Mouse (Mus musculus) adrenal gland, postnatal 36 days (tissue): Measurements from ENCODE around the gene Gm49336. TPM values are rescaled to one million over a fixed set of nuclear protein-coding genes. Genes with fewer than 3 reads are reported as not detected.

ENCODE experiments used
- DNase-seq, 2 experiments: peaks; one replicate each; pipeline ENCODE4 v3.0.0; 2021; ENCODE audit warnings: mixed read lengths in 1 of 2
- long read RNA-seq, 2 experiments: library from polyadenylated mRNA; stranded (forward); transcript quantifications; one replicate each; pipeline ENCODE4 v2.0.0; 2021; ENCODE audit warnings: borderline sequencing depth in 2 of 2
- total RNA-seq, 2 experiments: library from RNA; stranded (reverse); gene quantifications; 2 replicates each; pipeline ENCODE4 v1.2.3; 2021

Gene Gm49336
- 10 to 100 TPM; 35.7 to 47.4 TPM for total RNA-seq
- long read RNA-seq, experiment 1, transcript Gm49336-201 (15 exons, 3,913 nt): major isoform, 15 of 26 reads
- long read RNA-seq, experiment 1, partial matches to known transcripts: 1 of 26 reads
- long read RNA-seq, experiment 1, other reads (novel, unspliced or antisense): 10 of 26 reads
- long read RNA-seq, experiment 2, transcript Gm49336-201 (15 exons, 3,913 nt): major isoform, 5 of 7 reads
- long read RNA-seq, experiment 2, partial matches to known transcripts: 0 of 7 reads
- long read RNA-seq, experiment 2, other reads (novel, unspliced or antisense): 2 of 7 reads

DNA sequence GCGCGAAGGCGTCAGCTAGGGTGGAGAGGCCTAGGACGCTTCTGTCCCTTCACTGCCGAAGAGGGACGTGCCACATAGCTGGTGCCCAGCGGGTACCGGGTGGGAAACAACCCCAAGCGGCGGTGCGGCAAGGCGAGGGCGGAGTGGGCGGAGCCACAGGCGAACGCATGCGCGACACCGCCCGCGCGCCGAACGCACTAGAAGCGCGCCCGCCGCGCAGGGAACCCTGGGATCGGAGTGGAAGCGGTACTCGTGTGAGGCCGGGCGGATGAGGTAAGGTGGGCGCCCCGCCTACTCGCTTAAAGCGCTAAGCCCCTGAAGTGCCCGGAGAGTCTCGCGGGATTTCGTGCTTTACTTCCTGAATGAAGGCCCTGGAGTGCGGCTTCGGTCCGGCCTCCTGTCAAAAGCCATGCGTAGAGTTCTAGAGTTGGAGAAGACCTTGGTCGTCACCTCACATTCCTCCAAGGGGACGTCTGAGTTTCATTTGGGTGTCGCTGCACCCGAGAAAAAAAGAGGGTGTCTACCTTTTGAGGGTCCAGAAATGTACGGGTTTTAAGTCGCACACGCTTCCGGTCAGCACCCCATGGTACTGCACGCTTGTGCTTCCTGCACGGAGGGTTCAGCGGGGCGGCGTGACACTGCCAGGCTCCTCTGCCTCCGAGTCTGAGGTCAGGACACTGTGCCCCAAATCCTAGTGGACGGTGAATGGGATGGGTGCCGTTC, at the start of gene Gm49336, which contains the start of gene Nupl1:
TSS of gene Gm49336 (minus strand) at position 227 of the 723 bp plus-strand sequence.
TSS of gene Nupl1 (minus strand) at position 151 of the 723 bp plus-strand sequence.
- DNase-seq: peak; percentile 99

DNA sequence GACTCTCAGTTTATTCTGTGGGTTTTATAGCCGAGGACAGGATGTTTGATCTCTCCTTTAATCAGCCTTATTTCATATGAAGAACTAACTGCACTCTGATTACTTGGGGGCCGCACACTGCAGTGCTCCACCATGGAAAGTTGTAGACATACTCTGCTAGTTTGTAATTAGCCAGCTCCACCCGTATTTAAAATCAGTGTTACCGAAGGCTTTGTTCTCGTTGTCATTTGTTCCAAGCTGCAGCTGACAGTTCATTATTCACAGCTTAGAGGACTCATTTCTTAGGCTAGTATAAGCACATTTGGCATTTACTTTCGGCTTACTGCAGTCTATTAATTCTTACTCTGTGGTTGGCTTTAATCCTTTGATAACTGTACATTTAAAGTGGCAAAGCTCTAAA, 49.7 kb upstream of the Gm49336 start:
- DNase-seq: no peak

DNA sequence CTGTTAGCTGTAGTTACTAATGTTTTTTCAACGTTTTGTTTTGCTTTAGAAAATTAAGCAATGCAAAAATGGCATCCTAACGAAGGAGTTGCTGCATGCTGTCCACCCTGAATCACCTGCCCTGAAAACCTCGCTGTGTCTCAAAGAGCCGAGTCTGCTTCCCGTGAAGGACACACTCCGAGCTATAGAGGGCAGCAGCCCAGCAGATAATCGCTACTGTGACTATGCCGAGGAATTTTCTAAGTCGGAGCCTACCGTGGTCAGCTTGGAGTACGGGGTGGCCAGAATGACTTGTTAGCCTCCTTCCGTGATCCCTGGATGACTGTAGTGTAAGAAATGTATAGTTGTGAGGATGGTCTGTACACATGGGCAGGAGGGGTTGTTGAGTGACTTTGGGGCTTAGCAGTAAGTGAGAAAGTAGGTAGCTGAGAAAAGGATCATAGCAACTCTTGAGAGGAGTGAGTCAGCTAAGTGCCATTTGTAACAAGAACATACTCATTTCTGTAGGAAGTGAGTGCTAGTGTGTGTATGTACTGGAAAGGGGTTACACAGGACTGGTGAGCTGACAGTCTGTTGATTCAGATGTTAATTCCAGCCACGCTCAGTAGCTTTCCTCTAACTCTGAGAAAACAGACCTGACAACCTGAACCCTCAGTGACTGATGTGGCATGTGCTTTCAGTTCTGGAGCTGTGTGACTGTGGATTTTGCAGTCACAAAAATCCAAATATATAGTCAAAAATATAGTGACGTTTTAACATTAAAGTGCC, 49.1 kb upstream of the Gm49336 start:
- no peak for DNase-seq

DNA sequence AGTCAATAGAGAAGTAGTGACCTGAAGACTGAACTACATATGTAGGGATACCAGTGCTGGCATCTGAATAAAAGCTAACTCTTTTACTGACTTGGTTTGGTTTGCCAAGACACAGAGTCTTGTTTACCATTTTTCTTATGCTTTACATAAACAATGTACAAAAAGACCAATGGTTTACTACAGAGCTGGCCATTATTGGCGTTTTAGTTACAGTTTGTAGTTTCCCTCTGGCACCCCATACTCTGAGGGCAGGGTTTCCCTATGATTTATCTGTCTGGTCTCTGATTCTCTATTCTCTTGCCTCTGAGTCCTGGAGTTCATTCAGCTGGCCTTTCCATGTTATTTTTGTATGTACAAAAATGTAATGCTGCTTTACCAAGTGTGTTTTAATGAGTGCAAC, 44.2 kb upstream of the Gm49336 start:
- DNase-seq: no peak

DNA sequence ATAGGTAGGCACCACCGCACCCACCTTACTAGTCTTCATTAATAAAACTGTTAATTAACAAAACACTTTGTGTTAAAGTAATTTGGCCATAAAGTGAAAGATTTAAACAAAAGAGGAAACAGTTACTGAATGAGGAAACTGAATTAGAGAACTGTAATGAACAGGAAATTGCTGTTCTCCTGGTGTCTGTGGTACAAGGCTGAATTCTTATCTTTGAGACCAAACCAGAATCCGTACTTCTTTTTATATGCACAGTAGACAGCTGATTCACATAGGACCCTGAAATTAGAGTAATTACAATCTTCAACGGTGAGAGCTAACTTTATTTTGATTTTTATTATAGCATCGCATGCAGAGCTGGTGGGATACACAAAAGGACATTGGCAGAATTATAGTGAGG, 39.1 kb upstream of the Gm49336 start:
- DNase-seq: no peak

DNA sequence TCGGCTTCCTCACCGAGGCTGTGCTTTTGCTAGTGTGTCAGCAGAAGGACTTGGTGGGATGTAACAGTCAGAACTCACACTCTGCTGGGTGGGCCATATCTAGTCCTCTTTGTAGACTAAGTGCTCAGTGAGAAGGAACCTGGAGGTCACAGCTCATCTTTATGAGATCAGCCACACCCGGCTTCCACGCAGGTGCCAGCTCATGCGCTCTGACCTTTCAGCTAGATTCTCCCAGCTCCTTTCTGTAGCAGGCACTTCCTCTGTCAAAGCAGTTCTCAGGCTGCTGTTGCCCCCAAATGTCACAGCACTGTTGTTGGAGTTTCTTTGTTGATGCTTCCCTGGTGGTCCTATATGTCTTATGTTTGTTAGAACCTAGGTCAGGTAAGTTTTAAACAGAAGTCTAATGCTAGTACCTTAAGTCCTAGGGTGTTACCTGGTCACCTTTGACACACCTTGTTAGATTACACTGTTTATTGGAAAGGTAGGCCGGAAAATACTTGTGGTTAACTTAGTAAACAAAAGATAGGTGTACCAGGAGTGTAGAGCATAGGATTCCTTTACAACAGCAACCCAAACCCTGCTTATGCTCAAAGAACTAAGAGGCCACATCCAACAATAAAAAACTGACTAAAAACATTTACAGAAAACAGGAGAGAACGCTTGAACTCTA, 35.0 kb upstream of the Gm49336 start:
- no peak for DNase-seq

DNA sequence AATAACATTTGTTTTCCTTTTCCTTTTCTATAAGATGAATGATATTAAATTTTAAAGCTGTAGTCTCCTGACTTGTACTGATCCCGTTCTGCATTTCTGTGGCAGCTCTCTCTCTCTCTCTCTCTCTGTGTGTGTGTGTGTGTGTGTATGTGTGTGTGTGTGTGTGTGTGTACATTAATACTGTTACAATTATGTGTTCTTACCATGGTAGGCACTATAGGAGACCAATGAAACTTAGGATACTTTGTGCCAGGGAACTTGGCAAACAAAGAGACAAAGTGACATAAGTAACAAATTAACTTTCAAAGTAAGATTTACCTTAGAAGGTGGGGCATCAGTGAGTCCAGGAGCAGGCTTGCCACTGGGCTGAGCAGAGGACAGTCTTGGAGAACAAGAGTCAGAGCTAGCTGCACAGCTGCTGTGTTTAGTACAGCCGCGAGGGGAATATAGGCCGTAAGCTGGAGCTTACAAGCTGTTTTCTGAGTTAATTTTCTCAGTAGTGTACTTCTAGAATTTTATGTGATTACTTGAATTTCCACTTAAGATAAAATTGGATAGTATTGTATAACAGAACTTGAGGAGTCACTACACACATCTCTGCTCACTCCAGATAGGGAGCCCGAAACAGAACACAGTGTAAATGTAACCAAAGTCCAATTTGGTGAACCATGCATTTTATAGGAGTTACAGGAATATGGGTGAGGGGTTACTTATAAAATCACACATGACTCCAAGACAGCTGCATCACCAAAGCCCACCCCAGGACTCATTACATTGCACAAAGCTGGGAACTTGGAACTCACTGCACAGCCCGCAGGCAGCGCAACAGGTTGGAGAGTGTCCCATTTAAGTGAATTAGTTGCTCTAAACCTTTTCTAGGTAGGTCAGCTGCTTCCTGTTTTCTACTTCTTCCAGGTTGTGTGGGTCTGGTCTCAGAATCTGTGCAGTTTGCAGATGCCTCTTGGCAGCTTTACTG, 24.3 kb upstream of the Gm49336 start:
- no peak for DNase-seq

DNA sequence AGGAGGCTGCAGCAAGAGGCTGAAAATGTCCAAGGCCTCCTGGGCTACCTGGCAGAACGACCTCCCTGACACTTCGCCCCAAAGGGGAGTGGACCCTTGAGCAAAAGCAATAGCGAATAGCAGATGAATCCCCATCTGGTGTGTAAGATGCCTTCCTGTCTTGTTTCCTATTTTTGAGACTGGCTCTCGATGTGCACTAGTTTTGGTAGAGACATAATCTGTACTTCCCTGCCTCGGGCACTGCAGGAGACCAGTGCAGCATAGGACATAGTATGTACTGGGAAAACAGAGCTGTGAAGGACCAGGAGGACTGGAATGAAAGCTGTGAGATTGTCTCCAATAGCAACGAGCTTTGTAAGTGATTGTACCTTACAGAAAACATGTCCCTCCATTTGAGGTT, 22.0 kb upstream of the Gm49336 start:
- no peak for DNase-seq

DNA sequence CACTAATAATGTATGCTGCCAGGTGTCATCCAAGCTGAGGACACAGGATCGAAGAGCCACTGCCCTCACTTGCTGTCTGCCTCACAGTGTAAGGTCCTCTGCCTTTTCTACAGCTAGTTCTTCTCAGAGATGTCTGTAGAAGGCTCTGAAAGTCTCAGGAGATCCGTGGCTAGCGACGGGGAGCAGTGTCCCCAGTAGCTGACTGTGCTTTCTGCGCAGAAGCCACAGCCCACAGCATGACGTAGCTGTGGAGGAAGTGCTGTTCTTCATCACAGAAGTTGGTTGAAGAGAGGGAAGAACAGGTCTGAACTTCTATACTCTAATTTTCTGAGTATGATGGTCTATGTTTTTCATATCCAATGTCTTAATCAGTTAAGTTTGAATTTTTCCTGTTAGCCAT, 18.0 kb upstream of the Gm49336 start:
- peak; percentile 9 to 12 for DNase-seq

DNA sequence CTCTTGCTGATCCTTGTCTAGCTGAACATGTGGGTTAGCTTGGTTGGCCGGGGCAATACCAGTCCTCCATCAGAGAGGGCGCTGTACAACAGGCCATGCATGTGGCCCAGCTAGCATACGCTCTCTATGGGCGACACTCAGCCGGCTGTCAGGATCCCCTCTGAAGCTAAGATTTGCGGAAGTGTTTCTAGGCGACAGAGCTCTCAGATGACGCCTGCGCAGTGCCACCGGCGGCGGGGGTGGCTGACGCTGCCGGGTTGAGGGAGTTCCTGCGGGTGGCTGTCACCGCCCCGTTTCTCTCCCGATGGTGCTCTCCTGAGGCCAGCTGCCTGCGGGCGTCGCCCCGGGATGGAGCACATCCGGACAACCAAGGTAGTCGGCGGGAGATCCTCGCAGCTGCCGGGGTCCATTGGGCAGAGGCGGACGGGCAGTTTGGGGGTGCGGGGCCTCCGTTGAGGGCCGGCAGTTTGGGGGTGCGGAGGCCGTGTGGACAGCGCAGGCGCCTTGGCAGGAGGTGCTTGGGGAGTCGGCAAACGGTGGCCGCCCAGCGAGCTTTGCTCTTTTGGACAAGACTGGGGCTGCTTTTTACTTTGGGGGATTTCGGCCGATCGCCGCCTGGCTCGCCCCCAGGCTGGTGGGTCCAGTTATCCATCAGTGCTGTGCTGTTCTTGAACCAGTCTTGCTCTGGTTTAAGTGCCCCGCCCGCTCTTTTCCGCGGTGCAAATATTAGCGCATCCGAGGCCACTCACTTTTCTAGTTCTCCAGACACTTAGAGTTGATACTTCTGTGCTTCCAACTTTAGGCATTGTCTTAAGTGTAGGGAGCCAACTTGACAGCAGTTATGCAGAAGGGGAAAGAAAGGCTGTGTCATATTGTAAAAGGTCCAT, 13.9 kb upstream of the Gm49336 start, which contains the start of gene Mtmr6:
TSS of gene Mtmr6 (plus strand) at position 239 of the 887 bp plus-strand sequence.
- DNase-seq: peak; percentile 94 to 96

DNA sequence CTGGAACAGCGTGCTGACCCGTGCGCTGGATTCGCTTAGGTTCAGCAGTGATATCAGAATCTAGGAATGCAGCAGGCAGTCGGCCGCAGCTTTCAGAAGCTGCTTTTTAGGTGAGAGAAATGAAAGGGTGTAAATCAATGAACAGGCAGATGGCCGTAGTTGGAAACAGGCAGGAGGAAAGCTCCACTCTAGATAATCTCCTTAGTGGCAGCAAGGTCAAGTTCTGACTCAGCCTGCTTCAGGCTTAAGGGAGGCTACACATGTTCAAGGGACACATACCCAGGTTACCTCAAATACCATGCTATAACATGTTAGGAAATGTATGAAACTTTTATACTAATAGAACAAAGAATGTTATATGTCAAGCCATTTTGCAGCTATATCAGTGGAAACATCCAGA, 11.0 kb upstream of the Gm49336 start:
- no peak for DNase-seq

DNA sequence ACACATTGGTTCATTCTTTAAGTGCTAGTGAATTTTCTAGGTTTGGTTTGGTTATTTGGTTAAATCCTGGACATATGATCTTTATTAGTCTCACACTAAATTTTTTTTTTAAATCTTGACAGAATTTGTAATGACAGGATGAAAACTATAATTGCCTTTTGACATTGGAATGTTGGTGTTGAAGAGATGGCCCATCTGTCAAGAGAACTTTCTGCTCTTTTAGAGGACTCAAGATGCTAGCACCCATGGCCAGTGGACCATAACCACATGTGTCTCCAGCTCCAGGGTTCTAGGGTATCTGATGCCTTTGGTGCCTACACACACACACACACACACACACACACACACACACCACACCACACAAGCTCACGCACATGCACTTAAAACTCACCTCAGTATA, 6.5 kb upstream of the Gm49336 start:
- no peak for DNase-seq

DNA sequence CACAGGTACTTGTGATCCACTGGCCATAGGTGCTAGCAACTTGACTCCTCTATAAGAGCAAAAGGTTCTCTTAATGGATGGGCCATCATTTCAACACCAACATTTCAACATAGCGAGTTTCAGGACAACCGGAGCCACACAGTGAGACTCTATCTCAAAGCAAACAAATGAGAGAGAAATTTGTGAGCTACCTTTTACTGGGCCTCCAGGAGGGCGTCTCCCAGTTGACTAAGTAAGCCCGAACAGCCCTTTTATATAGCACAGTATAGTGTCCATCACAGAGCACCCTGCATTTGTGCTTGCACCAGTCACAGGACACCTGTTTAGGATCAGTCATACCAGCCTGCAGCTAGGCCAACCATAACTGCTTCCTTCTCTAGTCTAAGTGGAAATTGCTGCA, 5.8 kb upstream of the Gm49336 start:
- DNase-seq: no peak

DNA sequence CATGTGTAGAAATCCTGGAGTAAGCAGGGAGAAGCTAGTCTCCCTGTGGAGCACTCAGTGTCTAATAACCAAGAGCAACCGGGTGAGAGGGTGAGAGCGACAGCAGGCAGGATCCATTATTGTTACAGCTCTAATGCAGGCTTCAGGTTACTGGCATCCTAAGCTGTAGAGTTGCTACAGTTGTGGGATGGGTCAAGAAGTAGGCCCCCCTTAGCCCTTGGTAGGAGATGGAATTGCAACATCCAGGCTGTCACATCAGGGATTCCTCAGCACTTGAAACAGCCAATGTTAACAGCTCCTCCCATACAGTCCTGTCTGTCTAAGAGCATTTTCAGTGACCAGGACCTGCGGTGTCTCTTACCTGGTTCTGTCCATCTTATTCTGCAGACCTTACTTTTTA, 5.0 kb upstream of the Gm49336 start:
- no peak for DNase-seq

DNA sequence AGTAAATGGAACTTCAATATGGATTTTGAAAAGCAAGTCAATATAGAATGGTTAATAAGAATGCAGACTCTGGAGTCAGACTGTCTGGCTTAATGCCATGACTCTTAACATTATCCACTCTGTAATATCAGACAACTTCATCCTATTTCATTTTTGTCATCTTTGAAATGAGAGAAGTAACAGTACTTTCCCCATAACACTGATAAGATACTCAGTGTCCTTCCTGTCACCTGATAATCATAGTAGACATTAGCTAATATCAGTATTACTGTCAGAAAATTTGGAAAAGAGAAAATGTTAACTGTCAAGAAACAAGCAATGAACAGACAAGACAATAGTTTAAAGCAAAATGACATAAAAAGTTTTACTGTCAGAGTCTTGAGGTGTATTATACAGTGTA, 3.5 kb upstream of the Gm49336 start:
- no peak for DNase-seq

DNA sequence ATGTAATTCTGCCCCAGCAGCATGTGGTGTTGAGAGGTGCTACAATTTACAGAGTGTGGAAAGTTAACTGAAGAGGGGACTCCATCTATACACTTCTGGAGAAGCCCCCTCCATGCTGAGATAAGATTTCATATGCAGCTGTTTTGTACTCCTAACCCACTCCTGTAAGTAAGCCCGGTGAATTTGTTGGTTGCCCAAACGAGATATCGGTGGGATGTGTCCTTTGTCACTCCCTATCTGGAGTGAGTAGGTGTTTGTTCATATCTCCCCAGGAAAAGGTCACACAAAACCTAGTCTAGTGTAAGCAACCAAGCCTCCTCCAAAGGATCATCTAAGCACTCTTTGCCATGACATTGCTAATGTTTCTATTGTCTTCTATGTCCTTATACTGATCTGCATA, 2.2 kb upstream of the Gm49336 start:
- DNase-seq: no peak

DNA sequence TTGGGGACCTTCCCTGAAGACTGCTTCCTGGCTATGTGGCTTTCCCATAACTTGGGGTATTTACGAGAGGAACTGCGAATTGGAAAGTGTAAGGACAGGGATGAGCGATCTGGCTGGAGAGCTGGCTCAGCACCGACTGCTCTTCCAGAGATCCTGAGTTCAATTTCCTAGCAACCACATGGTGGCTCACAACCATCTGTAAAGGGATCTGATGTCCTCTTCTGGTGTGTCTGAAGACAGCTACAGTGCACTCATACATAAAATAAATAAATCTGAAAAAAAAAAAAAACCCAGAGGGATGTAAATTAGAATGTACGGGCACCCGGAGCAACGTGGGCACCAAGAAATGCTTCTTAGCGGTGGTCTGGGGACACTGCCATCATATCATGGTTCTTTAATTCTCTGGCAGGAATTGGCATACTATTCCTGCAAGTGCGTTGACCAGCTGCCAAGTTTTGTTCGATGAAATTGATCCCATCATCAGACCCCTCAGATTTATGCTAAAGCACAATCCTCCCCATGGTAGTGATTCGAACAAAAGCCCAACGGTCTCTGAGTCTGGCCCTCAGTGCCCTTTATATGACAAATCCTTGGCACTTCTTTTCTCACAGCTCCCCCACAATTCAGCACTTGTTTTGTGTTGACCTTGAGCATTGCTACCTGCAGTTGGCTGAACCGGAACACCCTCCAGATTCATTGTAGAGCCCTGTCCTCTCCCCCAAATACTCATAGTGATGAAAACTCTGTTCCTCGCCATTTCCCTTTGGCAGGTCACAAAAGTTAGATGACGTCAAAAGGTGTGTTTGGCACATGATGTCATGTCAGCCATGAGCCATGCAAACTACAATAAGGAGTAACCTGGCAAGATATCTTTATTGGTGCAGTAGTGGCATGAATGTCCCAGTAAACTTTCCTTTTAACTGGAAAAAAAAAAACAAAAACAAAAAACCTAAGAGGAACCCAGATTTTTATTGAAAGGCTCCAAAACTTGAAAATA, 995 bp upstream of the Gm49336 start:
- peak in 1 of 2 experiments; percentile 12 for DNase-seq

DNA sequence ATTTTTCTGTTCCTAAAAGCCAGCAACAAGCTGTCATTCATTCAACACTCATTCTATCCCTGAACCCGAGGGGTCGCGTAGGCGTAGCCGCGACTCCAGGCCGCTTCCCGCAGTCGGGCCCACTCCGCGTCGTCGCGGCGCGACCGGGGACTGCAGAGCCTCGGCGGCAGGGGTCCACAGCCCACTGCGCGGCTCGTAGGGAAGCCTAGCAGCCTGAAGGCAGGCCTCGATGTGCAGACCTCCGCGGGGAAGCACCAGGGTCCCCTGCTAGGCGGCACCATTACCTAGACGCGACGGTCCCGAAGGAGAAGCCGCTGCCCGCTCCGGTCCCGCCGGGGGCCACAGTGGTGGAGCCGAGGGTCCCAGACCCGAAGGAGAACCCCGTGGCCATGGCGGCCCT, 428 bp downstream of the Gm49336 start:
- no peak for DNase-seq

DNA sequence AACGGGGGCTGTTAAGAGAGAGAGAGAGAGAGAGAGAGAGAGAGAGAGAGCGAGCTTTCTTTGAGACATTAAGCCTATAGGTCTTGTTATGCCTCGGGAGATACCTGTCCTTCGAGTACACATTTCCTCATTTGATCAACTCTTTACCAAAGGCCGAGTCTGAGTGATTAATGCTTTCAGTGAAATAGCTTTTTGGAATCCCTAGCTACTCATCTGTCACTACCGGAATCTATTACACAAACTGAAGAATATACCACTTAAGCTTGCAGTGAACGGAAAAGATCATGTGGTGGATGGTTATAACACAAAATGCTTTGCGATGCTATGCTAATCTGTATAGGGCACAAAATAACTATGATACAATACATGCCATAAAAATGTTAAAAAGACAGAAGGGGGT, 941 bp downstream of the Gm49336 start:
- no peak for DNase-seq
